Mouse (Mus musculus): Measurements from ENCODE around the gene Polr2h. TPM values are rescaled to one million over a fixed set of nuclear protein-coding genes. Genes with fewer than 3 reads are reported as not detected.

Polr2h gene
- polyA plus RNA-seq, 1 experiment from 2014 or later = 88.0 TPM

DNA sequence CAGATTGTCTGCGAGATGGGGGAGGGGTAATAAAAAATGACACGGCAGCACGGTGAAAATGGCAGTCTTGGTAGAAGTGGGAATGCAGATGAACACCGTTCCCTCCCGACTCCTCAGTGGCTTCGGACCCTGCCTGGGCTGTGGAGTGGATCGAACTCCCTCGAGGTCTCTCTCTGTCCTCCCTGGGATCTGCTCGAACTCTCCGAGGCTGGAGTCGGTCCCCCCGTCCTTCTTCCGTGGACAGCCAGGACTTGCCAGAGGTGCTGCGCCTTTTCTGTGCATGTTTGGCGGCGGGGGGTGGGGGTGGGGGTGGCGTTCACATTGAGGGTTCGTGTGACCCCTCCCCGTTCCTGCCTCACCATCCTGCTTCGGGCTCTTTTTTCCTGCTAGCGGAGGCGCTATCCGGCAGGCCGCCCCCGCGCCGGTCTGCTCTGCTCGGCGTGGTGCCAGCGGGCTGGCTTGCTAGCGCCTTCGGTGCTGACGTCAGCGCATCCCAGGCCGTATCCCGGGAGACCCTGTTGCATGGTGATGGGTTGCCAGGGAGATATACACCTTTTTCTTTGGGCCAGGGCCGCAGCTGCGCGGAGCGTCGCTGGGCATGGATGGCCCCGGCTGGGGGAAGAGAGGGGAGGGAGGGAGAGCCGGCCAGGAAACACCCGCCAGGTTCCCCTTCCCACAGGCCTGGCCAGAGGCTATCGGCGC, 21.7 kb upstream of the Polr2h start:
- ATAC-seq = peak; percentile 83
- WGBS = under 1% methylated on average over 46 of the region's 46 CpGs
- peak overlapping the region; percentile 48 for H3K4me3 ChIP-seq (ENCODE audit: low read depth, low read length)
- peaks cover 12% of the 10 kb centered on the region; the same call in 1 of the 2 replicates for H3K36me3 ChIP-seq (ENCODE audit: control insufficient read depth, insufficient read depth, low read length)
- H3K27ac ChIP-seq (ENCODE audit: low read length) = peak overlapping the region; percentile 87
- H3K9me3 ChIP-seq (replicated peaks; ENCODE audit: control insufficient read depth, low read length, poor library complexity, severe bottlenecking) = no peaks in the 10 kb centered on the region
- peak overlapping the region; percentile 78 for H3K4me2 ChIP-seq (ENCODE audit: low read length)
- H3K4me1 ChIP-seq (ENCODE audit: control insufficient read depth, insufficient read depth, low read length) = peaks cover 32% of the 10 kb centered on the region
- H3K27me3 ChIP-seq (ENCODE audit: control insufficient read depth, insufficient read depth, low read depth, low read length) = no peaks in the 10 kb centered on the region
- H3K9ac ChIP-seq (ENCODE audit: low read depth, low read length) = peak overlapping the region; percentile 76

- Histone ChIP-seq H3K4me1 (ENCODE audit: control insufficient read depth, insufficient read depth, low read length) (peaks cover 31% of the 10 kb centered on the region), H3K9ac (ENCODE audit: low read depth, low read length) (no peak overlapping the region), H3K27ac (ENCODE audit: low read length) (no peak overlapping the region), H3K27me3 (ENCODE audit: control insufficient read depth, insufficient read depth, low read depth, low read length) (no peaks in the 10 kb centered on the region), H3K36me3 (ENCODE audit: control insufficient read depth, insufficient read depth, low read length) (peaks cover 7% of the 10 kb centered on the region; the same call in 1 of the 2 replicates), H3K4me3 (ENCODE audit: low read depth, low read length) (no peak overlapping the region), H3K9me3 (replicated peaks; ENCODE audit: control insufficient read depth, low read length, poor library complexity, severe bottlenecking) (no peaks in the 10 kb centered on the region), H3K4me2 (ENCODE audit: low read length) (no peak overlapping the region)
- WGBS = 84% methylated on average over 5 of the region's 5 CpGs
- ATAC-seq = no peak
Measured at GRCm38 (mm10) chr16:20699266-20699665, 18.2 kb upstream of the Polr2h start.

DNA sequence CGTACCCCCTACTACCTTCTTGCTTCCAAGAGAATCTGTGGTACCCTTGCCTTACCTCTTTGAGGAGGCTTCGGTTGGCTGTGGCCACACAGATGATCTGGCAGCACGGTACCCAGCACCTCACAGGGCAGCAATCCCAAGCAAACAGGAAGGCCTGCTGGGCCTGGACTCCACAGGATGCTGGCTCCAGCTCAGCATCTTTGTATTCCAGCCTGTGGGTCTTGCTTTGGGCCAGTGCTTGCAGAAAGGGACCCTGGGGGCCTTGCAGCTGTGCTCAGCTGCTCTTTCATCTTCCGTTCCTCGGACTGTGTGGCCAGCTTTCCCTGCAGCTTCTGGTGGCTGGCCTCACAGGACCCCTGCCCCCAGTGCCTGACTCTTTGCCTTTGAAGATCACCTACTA, 17.4 kb upstream of the Polr2h start:
- no peak overlapping the region for H3K9ac ChIP-seq (ENCODE audit: low read depth, low read length)
- no peak overlapping the region for H3K4me2 ChIP-seq (ENCODE audit: low read length)
- H3K9me3 ChIP-seq (replicated peaks; ENCODE audit: control insufficient read depth, low read length, poor library complexity, severe bottlenecking) = no peaks in the 10 kb centered on the region
- H3K27ac ChIP-seq (ENCODE audit: low read length) = no peak overlapping the region
- no peak for ATAC-seq
- 26% methylated on average over 5 of the region's 5 CpGs for WGBS
- peaks cover 24% of the 10 kb centered on the region for H3K4me1 ChIP-seq (ENCODE audit: control insufficient read depth, insufficient read depth, low read length)
- no peaks in the 10 kb centered on the region for H3K27me3 ChIP-seq (ENCODE audit: control insufficient read depth, insufficient read depth, low read depth, low read length)
- peaks cover 7% of the 10 kb centered on the region; the same call in 1 of the 2 replicates for H3K36me3 ChIP-seq (ENCODE audit: control insufficient read depth, insufficient read depth, low read length)
- H3K4me3 ChIP-seq (ENCODE audit: low read depth, low read length) = no peak overlapping the region

GRCm38 (mm10) chr16:20701316-20701715, 16.1 kb upstream of the Polr2h start:
- no peak for ATAC-seq
- Histone ChIP-seq H3K9ac (ENCODE audit: low read depth, low read length) (peak overlapping the region; percentile 42; the same call in 1 of the 2 replicates), H3K4me3 (ENCODE audit: low read depth, low read length) (no peak overlapping the region), H3K27me3 (ENCODE audit: control insufficient read depth, insufficient read depth, low read depth, low read length) (no peaks in the 10 kb centered on the region), H3K27ac (ENCODE audit: low read length) (peak overlapping the region; percentile 34; the same call in 1 of the 2 replicates), H3K4me2 (ENCODE audit: low read length) (no peak overlapping the region), H3K9me3 (replicated peaks; ENCODE audit: control insufficient read depth, low read length, poor library complexity, severe bottlenecking) (no peaks in the 10 kb centered on the region), H3K4me1 (ENCODE audit: control insufficient read depth, insufficient read depth, low read length) (peaks cover 17% of the 10 kb centered on the region), H3K36me3 (ENCODE audit: control insufficient read depth, insufficient read depth, low read length) (peaks cover 8% of the 10 kb centered on the region)
- 37% methylated on average over 7 of the region's 7 CpGs for WGBS

- Histone ChIP-seq H3K4me1 (ENCODE audit: control insufficient read depth, insufficient read depth, low read length) (peaks cover 11% of the 10 kb centered on the region), H3K27me3 (ENCODE audit: control insufficient read depth, insufficient read depth, low read depth, low read length) (no peaks in the 10 kb centered on the region), H3K36me3 (ENCODE audit: control insufficient read depth, insufficient read depth, low read length) (peaks cover 11% of the 10 kb centered on the region), H3K9ac (ENCODE audit: low read depth, low read length) (peak overlapping the region; percentile 42), H3K27ac (ENCODE audit: low read length) (peak overlapping the region; percentile 34), H3K4me2 (ENCODE audit: low read length) (no peak overlapping the region), H3K9me3 (replicated peaks; ENCODE audit: control insufficient read depth, low read length, poor library complexity, severe bottlenecking) (no peaks in the 10 kb centered on the region), H3K4me3 (ENCODE audit: low read depth, low read length) (no peak overlapping the region)
- ATAC-seq = peak; percentile 26; the same call in 1 of the 2 replicates
- WGBS = 9% methylated on average over 10 of the region's 12 CpGs
Measured at GRCm38 (mm10) chr16:20701729-20702521, 15.5 kb upstream of the Polr2h start.

- peaks cover 14% of the 10 kb centered on the region for H3K36me3 ChIP-seq (ENCODE audit: control insufficient read depth, insufficient read depth, low read length)
Measured at GRCm38 (mm10) chr16:20702522-20702893, 15.0 kb upstream of the Polr2h start.

DNA sequence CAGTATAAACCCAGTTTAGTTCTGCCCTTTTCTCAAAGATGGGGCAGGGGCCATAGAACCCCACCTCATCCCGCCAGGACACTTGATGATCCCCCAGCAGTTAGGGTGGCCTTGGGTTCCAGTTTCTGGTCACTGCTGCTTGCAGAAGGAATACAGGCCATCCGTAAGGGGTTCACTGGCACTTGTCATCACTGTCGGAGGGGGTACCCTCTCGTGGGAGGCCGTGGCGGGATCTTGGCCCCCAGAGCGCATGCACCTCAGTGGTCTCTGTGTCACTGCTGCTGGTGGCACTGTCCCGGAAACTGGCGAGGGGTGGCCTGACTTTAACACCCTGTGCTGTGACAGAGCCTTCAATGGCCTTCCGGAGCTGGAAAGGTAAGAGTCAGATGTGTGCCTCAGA, 14.4 kb upstream of the Polr2h start:
- WGBS = 94% methylated on average over 10 of the region's 10 CpGs
- Histone ChIP-seq H3K36me3 (ENCODE audit: control insufficient read depth, insufficient read depth, low read length) (peaks cover 16% of the 10 kb centered on the region), H3K9me3 (replicated peaks; ENCODE audit: control insufficient read depth, low read length, poor library complexity, severe bottlenecking) (no peaks in the 10 kb centered on the region), H3K4me2 (ENCODE audit: low read length) (no peak overlapping the region), H3K4me3 (ENCODE audit: low read depth, low read length) (no peak overlapping the region), H3K9ac (ENCODE audit: low read depth, low read length) (no peak overlapping the region), H3K27me3 (ENCODE audit: control insufficient read depth, insufficient read depth, low read depth, low read length) (no peaks in the 10 kb centered on the region), H3K27ac (ENCODE audit: low read length) (no peak overlapping the region), H3K4me1 (ENCODE audit: control insufficient read depth, insufficient read depth, low read length) (peaks cover 11% of the 10 kb centered on the region)
- no peak; the same call in 1 of the 2 replicates for ATAC-seq

More at GRCm38 (mm10) chr16:20702522-20702893, 15.0 kb upstream of the Polr2h start:
- Histone ChIP-seq H3K27ac (ENCODE audit: low read length) (peak overlapping the region; percentile 34; the same call in 1 of the 2 replicates), H3K4me2 (ENCODE audit: low read length) (no peak overlapping the region), H3K4me1 (ENCODE audit: control insufficient read depth, insufficient read depth, low read length) (peaks cover 11% of the 10 kb centered on the region), H3K9ac (ENCODE audit: low read depth, low read length) (peak overlapping the region; percentile 42; the same call in 1 of the 2 replicates), H3K9me3 (replicated peaks; ENCODE audit: control insufficient read depth, low read length, poor library complexity, severe bottlenecking) (no peaks in the 10 kb centered on the region), H3K27me3 (ENCODE audit: control insufficient read depth, insufficient read depth, low read depth, low read length) (no peaks in the 10 kb centered on the region), H3K4me3 (ENCODE audit: low read depth, low read length) (no peak overlapping the region)
- ATAC-seq = peak; percentile 49
- 2% methylated on average over 8 of the region's 8 CpGs for WGBS

DNA sequence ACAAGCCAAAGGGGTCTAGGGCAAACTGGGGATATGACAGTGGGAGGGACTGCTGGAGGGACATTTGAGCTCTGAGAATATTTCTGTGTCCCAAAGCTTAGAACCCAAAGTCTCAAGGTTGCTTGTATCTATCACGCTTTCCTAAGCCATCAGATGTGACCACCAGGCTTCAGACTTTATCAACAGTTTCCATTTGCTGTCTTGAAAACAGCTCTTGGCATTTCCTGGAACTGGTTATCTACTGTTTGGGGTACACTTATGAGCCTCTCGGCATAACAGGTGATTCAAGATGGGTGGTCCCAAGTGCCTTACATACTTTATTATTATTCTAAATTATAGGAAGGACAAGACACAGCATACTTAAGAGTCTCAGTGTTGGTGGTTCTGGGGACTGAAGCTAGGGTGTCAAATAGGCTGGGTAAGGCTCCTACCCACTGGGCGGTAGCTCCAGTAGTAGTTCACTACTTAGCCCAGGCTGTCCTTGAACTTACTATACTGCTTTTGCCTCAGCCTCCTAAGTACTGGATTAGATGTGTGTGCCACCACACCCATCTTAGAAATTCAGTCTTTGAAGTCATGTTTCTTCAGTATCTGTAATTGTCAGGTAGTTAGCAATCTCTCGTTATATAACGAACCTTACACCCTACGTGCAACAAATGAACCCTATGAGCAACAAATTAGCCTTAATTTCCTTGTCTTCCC, 13.6 kb upstream of the Polr2h start:
- H3K27ac ChIP-seq (ENCODE audit: low read length) = no peak overlapping the region
- WGBS = 95% methylated on average over 6 of the region's 6 CpGs
- peaks cover 16% of the 10 kb centered on the region for H3K36me3 ChIP-seq (ENCODE audit: control insufficient read depth, insufficient read depth, low read length)

More for the DNA sequence above, 13.6 kb upstream of the Polr2h start:
- Histone ChIP-seq H3K9me3 (replicated peaks; ENCODE audit: control insufficient read depth, low read length, poor library complexity, severe bottlenecking) (no peaks in the 10 kb centered on the region), H3K27me3 (ENCODE audit: control insufficient read depth, insufficient read depth, low read depth, low read length) (no peaks in the 10 kb centered on the region), H3K9ac (ENCODE audit: low read depth, low read length) (no peak overlapping the region), H3K4me1 (ENCODE audit: control insufficient read depth, insufficient read depth, low read length) (peaks cover 11% of the 10 kb centered on the region), H3K4me3 (ENCODE audit: low read depth, low read length) (no peak overlapping the region), H3K4me2 (ENCODE audit: low read length) (no peak overlapping the region)
- no peak for ATAC-seq
